In genomic region chr13:5870382-5871272, GRCm38 (mm10) we compare ENCODE assay signal across 10 mouse cellular contexts. TPM values are rescaled to one million over a fixed set of nuclear protein-coding genes. Genes with fewer than 3 reads are reported as not detected.
DNase-seq lines count a peak whose midpoint lies in the region; ATAC-seq lines count a peak whose summit lies in the region.
"Had no signal": no experiment of that assay in that cellular context is flagged by ENCODE, and none has a peak within 500 bp of the region (broad histone marks: within the 10 kb centered on the region; RNA-seq: fewer than 3 reads in every experiment).

No protein-coding gene starts in this region.

- peak overlapping the region; percentile 40 for H3K4me2 ChIP-seq in embryonic facial prominence, embryonic 13.5 days
- peak overlapping the region; percentile 48; the same call in 1 of the 2 replicates for H3K4me2 ChIP-seq in heart, embryonic 16.5 days (ENCODE audit: low read depth, low read length)

- 10% methylated on average over 15 of the region's 15 CpGs for WGBS in embryonic facial prominence, embryonic 13.5 days
- WGBS in heart, embryonic 16.5 days: 19% methylated on average over 15 of the region's 15 CpGs

- no peak overlapping the region for H3K4me3 ChIP-seq in embryonic facial prominence, embryonic 13.5 days
- 0 out of 2 replicates have a peak overlapping the region, but pooled peaks have one; percentile 5 for H3K4me3 ChIP-seq in heart, embryonic 16.5 days (ENCODE audit: low read length)
- H3K4me3 ChIP-seq: megakaryocyte, embryonic 14.5 days had no signal

- H3K36me3 ChIP-seq in embryonic facial prominence, embryonic 13.5 days: peaks cover 28% of the 10 kb centered on the region
- H3K36me3 ChIP-seq in heart, embryonic 16.5 days (ENCODE audit: control insufficient read depth, insufficient read depth): peaks cover 32% of the 10 kb centered on the region

- H3K4me1 ChIP-seq in embryonic facial prominence, embryonic 13.5 days: peaks cover 34% of the 10 kb centered on the region
- peaks cover 26% of the 10 kb centered on the region for H3K4me1 ChIP-seq in heart, embryonic 16.5 days (ENCODE audit: control insufficient read depth, insufficient read depth, low read length)

- peak; percentile 38 for DNase-seq in kidney, adult 11 months
- no peak for DNase-seq in kidney, adult 18-20 months
- DNase-seq in kidney, postnatal 36 days: peak; percentile 49 to 50
- DNase-seq in mesoderm, embryonic 11.5 days (ENCODE audit: low read depth, low spot score): peak; percentile 38
- DNase-seq in layer of hippocampus, postnatal 25 days (ENCODE audit: extremely low spot score in 1 of 2, low spot score in 1 of 2): no peak
- DNase-seq in c-Kit-positive CD71-positive TER-119-positive erythroid progenitor cells, embryonic 14.5 days (ENCODE audit: low spot score): no peak

- no peak overlapping the region for H3K9ac ChIP-seq in embryonic facial prominence, embryonic 13.5 days
- peak overlapping the region; percentile 55; the same call in 1 of the 2 replicates for H3K9ac ChIP-seq in heart, embryonic 16.5 days (ENCODE audit: low read length)

- no peaks in the 10 kb centered on the region for H3K9me3 ChIP-seq in embryonic facial prominence, embryonic 13.5 days
- H3K9me3 ChIP-seq in heart, embryonic 16.5 days (replicated peaks; ENCODE audit: control insufficient read depth, low read length): no peaks in the 10 kb centered on the region
- H3K9me3 ChIP-seq: G1E; megakaryocyte, embryonic 14.5 days had no signal

- 0 out of 2 replicates have a peak, but pooled peaks have one; percentile 37 for ATAC-seq in embryonic facial prominence, embryonic 13.5 days (ENCODE audit: insufficient number of reproducible peaks, insufficient read depth, low FRiP score, low TSS enrichment, low read depth)
- peak; percentile 82; the same call in 1 of the 2 replicates for ATAC-seq in heart, embryonic 16.5 days (replicated peaks; ENCODE audit: extremely low read depth, insufficient read depth, low FRiP score)

- no peak overlapping the region for H3K27ac ChIP-seq in embryonic facial prominence, embryonic 13.5 days
- H3K27ac ChIP-seq in heart, embryonic 16.5 days (ENCODE audit: low read length): peak overlapping the region; percentile 80

- no peaks in the 10 kb centered on the region for H3K27me3 ChIP-seq in embryonic facial prominence, embryonic 13.5 days
- no peaks in the 10 kb centered on the region for H3K27me3 ChIP-seq in heart, embryonic 16.5 days (ENCODE audit: control insufficient read depth, insufficient read depth, low read length)
- H3K27me3 ChIP-seq: megakaryocyte, embryonic 14.5 days had no signal

RNA-seq across cellular contexts. Expression of gene Klf6, which starts 9.3 kb away (rescaled TPM):
- polyA plus RNA-seq in embryonic facial prominence, embryonic 13.5 days (2015; fragmentation: Nextera tagmentation; extraction: Ambion mirVana): 59.5 and 60.7 TPM in 2 replicates
- 77.1 and 87.5 TPM in 2 replicates for polyA plus RNA-seq in heart, embryonic 16.5 days (2015; fragmentation: Nextera tagmentation; extraction: Ambion mirVana)
- 10 to 100 TPM; 28.4 to 30.7 TPM for total RNA-seq in layer of hippocampus, postnatal 25 days (2021)

Comparison
In these comparisons a context has a peak if more than half of its experiments do, and no peak if none do; other contexts are left out.
1. DNase-seq: peak in kidney, adult 11 months (single experiment), kidney, postnatal 36 days (2 of 2) and mesoderm, embryonic 11.5 days (single experiment); none in kidney, adult 18-20 months (single experiment), layer of hippocampus, postnatal 25 days (0 of 2) and c-Kit-positive CD71-positive TER-119-positive erythroid progenitor cells, embryonic 14.5 days (single experiment).